Mouse (Mus musculus): ENCODE results near the gene Krtap5-1. TPM values are rescaled to one million over a fixed set of nuclear protein-coding genes. Genes with fewer than 3 reads are reported as not detected.
A peak's percentile ranks its signal among the peaks of the same experiment; 100 is the strongest.

Krtap5-1 gene
- total and polyA plus RNA-seq, 3 experiments, result not detected

- H3K4me3 ChIP-seq (ENCODE audit: control insufficient read depth in 1 of 2, insufficient read depth in 1 of 2, low read depth in 2 of 2, low read length in 2 of 2), result no peak overlapping the region
These were observed 44.8 kb upstream of the Krtap5-1 start for GRCm38 (mm10) chr7:142341564-142342246.

GRCm38 (mm10) chr7:142340269-142340970 is 43.5 kb upstream of the Krtap5-1 start:
- no peak overlapping the region for H3K4me3 ChIP-seq (ENCODE audit: control insufficient read depth in 1 of 2, insufficient read depth in 1 of 2, low read depth in 2 of 2, low read length in 2 of 2)
- no peaks in the 10 kb centered on the region for H3K79me2 ChIP-seq (ENCODE audit: control insufficient read depth, insufficient read depth, low read length, poor library complexity)
- 0 out of 4 replicates have a peak, but pooled peaks cover 2 to 9% of the 10 kb centered on the region in 2 experiments for H3K4me1 ChIP-seq (ENCODE audit: control insufficient read depth in 1 of 2, insufficient read depth in 2 of 2, low read length in 2 of 2)
- TF ChIP-seq USF1 (IDR thresholded peaks at IDR 0.05; ENCODE audit: low read depth, low read length), result peak; percentile 72
- peak; percentile 29; the same call in 1 of the 2 replicates for TF ChIP-seq SMC3 (IDR thresholded peaks at IDR 0.05; ENCODE audit: low read depth, low read length)
- peak in 2 of 3 experiments; percentile 31 to 49; a peak in 4 of 6 replicates for TF ChIP-seq CTCF (IDR thresholded peaks at IDR 0.05 in 2 of 3, conservative IDR thresholded peaks at IDR 0.05 in 1 of 3; ENCODE audit: control insufficient read depth in 1 of 3, insufficient read depth in 1 of 3, low read depth in 2 of 3, low read length in 3 of 3, poor library complexity in 1 of 3, severe bottlenecking in 1 of 3)
- TF ChIP-seq POLR2AphosphoS5 (IDR thresholded peaks at IDR 0.05; ENCODE audit: borderline replicate concordance, low read depth, low read length), result no peak
- 0 out of 4 replicates have a peak, but pooled peaks of 1 of the 2 experiments have one; percentile 12 for TF ChIP-seq USF2 (IDR thresholded peaks at IDR 0.05; ENCODE audit: borderline replicate concordance in 1 of 2, insufficient read depth in 1 of 2, low read depth in 1 of 2, low read length in 2 of 2)
- TF ChIP-seq MAX (IDR thresholded peaks at IDR 0.05; ENCODE audit: low read length), result peak; percentile 53; the same call in 1 of the 2 replicates
- no peak for TF ChIP-seq MXI1 (IDR thresholded peaks at IDR 0.05; ENCODE audit: low read depth, low read length)
- no peak overlapping the region for H3K9ac ChIP-seq (ENCODE audit: control insufficient read depth, low read depth, low read length, poor library complexity, severe bottlenecking)
- H3K27ac ChIP-seq (ENCODE audit: control insufficient read depth, low read depth, low read length), result no peak overlapping the region
- peak; percentile 71 for DNase-seq (ENCODE audit: low read depth, low spot score)
- H3K9me3 ChIP-seq (replicated peaks; ENCODE audit: insufficient read depth, low read length), result no peaks in the 10 kb centered on the region
- no peaks in the 10 kb centered on the region for H3K36me3 ChIP-seq (ENCODE audit: control insufficient read depth in 1 of 2, insufficient read depth in 2 of 2, low read length in 2 of 2)
- H3K27me3 ChIP-seq (ENCODE audit: control insufficient read depth in 1 of 2, insufficient read depth in 2 of 2, low read length in 2 of 2), result no peaks in the 10 kb centered on the region

More at GRCm38 (mm10) chr7:142341564-142342246, 44.8 kb upstream of the Krtap5-1 start:
- H3K4me1 ChIP-seq (ENCODE audit: control insufficient read depth in 1 of 2, insufficient read depth in 2 of 2, low read length in 2 of 2), result 0 out of 4 replicates have a peak, but pooled peaks cover 2 to 9% of the 10 kb centered on the region in 2 experiments
- no peak overlapping the region for H3K9ac ChIP-seq (ENCODE audit: control insufficient read depth, low read depth, low read length, poor library complexity, severe bottlenecking)
- H3K36me3 ChIP-seq (ENCODE audit: control insufficient read depth in 1 of 2, insufficient read depth in 2 of 2, low read length in 2 of 2), result no peaks in the 10 kb centered on the region
- H3K9me3 ChIP-seq (replicated peaks; ENCODE audit: insufficient read depth, low read length), result no peaks in the 10 kb centered on the region
- no peaks in the 10 kb centered on the region for H3K27me3 ChIP-seq (ENCODE audit: control insufficient read depth in 1 of 2, insufficient read depth in 2 of 2, low read length in 2 of 2)
- TF ChIP-seq GABPA (IDR thresholded peaks at IDR 0.05; ENCODE audit: low read depth, low read length), result no peak
- TF ChIP-seq UBTF (IDR thresholded peaks at IDR 0.05; ENCODE audit: borderline replicate concordance, insufficient read depth, low read depth, low read length), result no peak
- TF ChIP-seq MYB (IDR thresholded peaks at IDR 0.05; ENCODE audit: low read depth, low read length), result no peak
- no peak for TF ChIP-seq MAFK (IDR thresholded peaks at IDR 0.05; ENCODE audit: borderline replicate concordance, low read depth, low read length)
- no peak for TF ChIP-seq ETS1 (IDR thresholded peaks at IDR 0.05; ENCODE audit: low read depth, low read length)
- no peak for TF ChIP-seq MYC (IDR thresholded peaks at IDR 0.05; ENCODE audit: low read depth, low read length)
- TF ChIP-seq SIN3A (IDR thresholded peaks at IDR 0.05; ENCODE audit: low read length), result no peak
- no peak for TF ChIP-seq ZC3H11A (IDR thresholded peaks at IDR 0.05; ENCODE audit: low read depth, low read length)
- no peak for TF ChIP-seq TCF12 (IDR thresholded peaks at IDR 0.05; ENCODE audit: low read depth, low read length)
- TF ChIP-seq POLR2AphosphoS2 (IDR thresholded peaks at IDR 0.05; ENCODE audit: low read length), result no peak
- TF ChIP-seq CHD1 (IDR thresholded peaks at IDR 0.05; ENCODE audit: low read depth, low read length), result no peak
- TF ChIP-seq GATA1 (IDR thresholded peaks at IDR 0.05; ENCODE audit: low read depth, low read length), result no peak
- TF ChIP-seq NELFE (IDR thresholded peaks at IDR 0.05; ENCODE audit: low read depth, low read length), result no peak
- TF ChIP-seq MAX (IDR thresholded peaks at IDR 0.05; ENCODE audit: low read length), result no peak
- no peak overlapping the region for H3K27ac ChIP-seq (ENCODE audit: control insufficient read depth, low read depth, low read length)
- no peaks in the 10 kb centered on the region for H3K79me2 ChIP-seq (ENCODE audit: control insufficient read depth, insufficient read depth, low read length, poor library complexity)
- no peak for DNase-seq (ENCODE audit: low read depth, low spot score)
